Comparison of ENCODE assay signal across 8 mouse cellular contexts in the genomic region with DNA sequence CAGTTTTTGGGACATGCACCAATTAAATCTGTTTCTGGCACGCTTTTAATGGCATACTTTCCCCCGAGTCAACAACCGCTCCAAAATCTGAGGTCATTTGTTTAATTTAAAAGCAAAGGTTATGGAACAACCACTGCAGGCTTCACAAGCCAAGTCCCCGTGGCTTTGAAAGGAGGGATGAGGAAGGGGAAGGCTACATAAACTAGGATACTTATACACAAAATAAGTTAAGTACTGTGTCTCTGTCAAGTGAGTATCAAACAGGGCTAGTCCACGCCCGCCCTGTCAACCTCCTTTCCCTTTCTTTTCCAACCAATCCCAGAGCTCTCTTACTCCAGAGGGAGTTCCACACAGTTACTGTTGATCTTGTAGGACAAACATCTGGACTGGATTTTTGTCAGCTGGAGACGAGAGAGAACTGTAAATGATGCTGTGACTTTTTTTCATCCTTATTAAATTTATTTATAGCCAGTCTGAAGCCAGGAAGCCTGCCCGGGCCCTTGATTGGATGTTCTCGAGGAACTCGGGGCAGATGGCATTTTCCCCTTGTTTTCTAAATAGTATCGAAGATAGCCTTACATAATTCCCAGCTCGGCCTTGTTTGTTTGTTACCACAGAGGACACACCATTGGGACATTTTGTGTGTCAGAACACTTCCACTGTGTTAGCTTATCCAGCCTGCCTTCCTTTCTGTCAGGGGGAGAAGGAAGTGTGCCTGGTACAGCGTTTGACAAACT.
DNase-seq lines count a peak whose midpoint lies in the region; ATAC-seq lines count a peak whose summit lies in the region.

No protein-coding gene starts in this region.

- 0 out of 2 replicates have a peak, but pooled peaks cover 3% of the 10 kb centered on the region for H3K4me1 ChIP-seq in brown adipose tissue, adult 24 weeks (ENCODE audit: control insufficient read depth, insufficient read depth, insufficient read length, low read length)
- H3K4me1 ChIP-seq in limb, embryonic 13.5 days = peaks cover 54% of the 10 kb centered on the region

- H3K4me2 ChIP-seq in limb, embryonic 13.5 days (replicated peaks) = peak overlapping the region; percentile 49

- peak; percentile 42 for DNase-seq in embryo, embryonic 11 days
- no peak for DNase-seq in embryo, embryonic 10.5 days (ENCODE audit: low spot score)
- DNase-seq in heart, postnatal 10 days = peak; percentile 73 to 74
- no peak for DNase-seq in spleen, postnatal 10 days (ENCODE audit: low spot score in 2 of 2)
- no peak for DNase-seq in spleen, postnatal 4 days (ENCODE audit: low spot score in 2 of 2)
- DNase-seq in cerebellum, adult 18-20 months = no peak

- H3K27ac ChIP-seq in brown adipose tissue, adult 24 weeks (replicated peaks; ENCODE audit: low read depth, low read length) = peak overlapping the region; percentile 95
- peak overlapping the region; percentile 87 for H3K27ac ChIP-seq in limb, embryonic 13.5 days

- H3K27me3 ChIP-seq in limb, embryonic 13.5 days = no peaks in the 10 kb centered on the region

- H3K9ac ChIP-seq in limb, embryonic 13.5 days = no peak overlapping the region

- 13% methylated on average over 13 of the region's 13 CpGs for WGBS in limb, embryonic 13.5 days

- peak; percentile 87 for ATAC-seq in limb, embryonic 13.5 days (ENCODE audit: low FRiP score, low read depth)

- intact Hi-C loops in heart, postnatal 10 days (cut with DNase I) = loop anchor here (5.0 kb wide), 1 partner anchor 292 kb away; no protein-coding TSS in a partner anchor

- no peaks in the 10 kb centered on the region for H3K9me3 ChIP-seq in limb, embryonic 13.5 days

- peak overlapping the region; percentile 6; the same call in 1 of the 2 replicates for H3K4me3 ChIP-seq in brown adipose tissue, adult 24 weeks (ENCODE audit: insufficient read depth, low read depth, low read length)
- no peak overlapping the region for H3K4me3 ChIP-seq in limb, embryonic 13.5 days

- H3K36me3 ChIP-seq in limb, embryonic 13.5 days = no peaks in the 10 kb centered on the region

Comparison
In these comparisons a context has a peak if more than half of its experiments do, and no peak if none do; other contexts are left out.
1. DNase-seq: peak in embryo, embryonic 11 days (single experiment) and heart, postnatal 10 days (2 of 2); none in embryo, embryonic 10.5 days (single experiment), spleen, postnatal 10 days (0 of 2), spleen, postnatal 4 days (0 of 2) and cerebellum, adult 18-20 months (0 of 2).